Mouse (Mus musculus) E14TG2a.4 (cell line): Measurements from ENCODE around the gene Zfand3.

Source experiments
- CTCF ChIP-seq: conservative IDR thresholded peaks from 2 replicates; pipeline ENCODE4 v1.5.1; 2014; ENCODE audit warnings: low read length
- NANOG ChIP-seq: IDR thresholded peaks from 2 replicates; pipeline ENCODE4 v1.6.1; 2014; ENCODE audit warnings: borderline replicate concordance, low read length, mixed read lengths
- POU5F1 ChIP-seq: IDR thresholded peaks from 2 replicates; pipeline ENCODE4 v1.6.1; 2014; ENCODE audit warnings: low read length, borderline replicate concordance

DNA sequence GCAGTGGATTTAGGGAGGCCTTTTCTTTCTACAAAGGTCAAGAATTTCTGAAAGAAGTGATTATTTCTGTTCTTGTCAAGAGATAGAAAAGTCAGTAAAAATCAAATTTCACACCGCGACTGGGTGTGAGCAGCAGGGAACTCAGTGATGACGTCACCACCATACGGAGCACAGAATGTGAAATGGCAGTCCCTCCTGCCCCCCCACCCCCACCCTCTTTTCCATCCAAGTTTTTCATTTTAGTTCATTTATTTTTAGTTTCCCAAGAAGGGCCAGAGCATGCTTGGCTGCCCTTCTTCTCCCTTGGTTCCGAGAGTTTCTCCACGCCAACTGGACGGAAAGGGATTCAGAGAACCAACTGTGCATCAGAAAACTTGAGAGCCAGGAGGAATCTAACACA, 6.8 kb upstream of the Zfand3 start:
- TF ChIP-seq CTCF: no peak
- TF ChIP-seq NANOG: no peak
- TF ChIP-seq POU5F1: no peak
